Mouse (Mus musculus): ENCODE measurements around the gene Adamts6.
A peak's percentile ranks its signal among the peaks of the same experiment; 100 is the strongest.

The Adamts6 gene

GRCm38 (mm10) chr13:104516766-104517364, 229.2 kb downstream of the Adamts6 start:
- no peak for DNase-seq (ENCODE audit: low spot score)

GRCm38 (mm10) chr13:104517638-104518311, 230.1 kb downstream of the Adamts6 start:
- DNase-seq (ENCODE audit: low spot score) = no peak

GRCm38 (mm10) chr13:104518312-104519005, 230.8 kb downstream of the Adamts6 start:
- peak; percentile 90 for DNase-seq (ENCODE audit: low spot score)

GRCm38 (mm10) chr13:104519006-104519695, 231.5 kb downstream of the Adamts6 start:
- DNase-seq (ENCODE audit: low spot score) = peak; percentile 42

GRCm38 (mm10) chr13:104519981-104520380, 232.3 kb downstream of the Adamts6 start:
- DNase-seq (ENCODE audit: low spot score) = no peak

- DNase-seq (ENCODE audit: low spot score) = no peak
These were observed 232.8 kb downstream of the Adamts6 start for GRCm38 (mm10) chr13:104520461-104520860.

- no peak for DNase-seq (ENCODE audit: low spot score)
These were observed 233.9 kb downstream of the Adamts6 start for GRCm38 (mm10) chr13:104521532-104521931.

- no peak for DNase-seq (ENCODE audit: low spot score)
These were observed 238.0 kb downstream of the Adamts6 start for GRCm38 (mm10) chr13:104525656-104526055.

GRCm38 (mm10) chr13:104529238-104529637, 241.6 kb downstream of the Adamts6 start:
- DNase-seq (ENCODE audit: low spot score) = no peak

- DNase-seq (ENCODE audit: low spot score) = no peak
These were observed 244.2 kb downstream of the Adamts6 start for GRCm38 (mm10) chr13:104531841-104532240.

GRCm38 (mm10) chr13:104532723-104533122, 245.1 kb downstream of the Adamts6 start:
- no peak for DNase-seq (ENCODE audit: low spot score)

- DNase-seq (ENCODE audit: low spot score) = no peak
These were observed 246.3 kb downstream of the Adamts6 start for GRCm38 (mm10) chr13:104533806-104534495.

GRCm38 (mm10) chr13:104540861-104541398, 253.3 kb downstream of the Adamts6 start:
- no peak for DNase-seq (ENCODE audit: low spot score)

- DNase-seq (ENCODE audit: low spot score) = no peak
These were observed 254.6 kb downstream of the Adamts6 start for GRCm38 (mm10) chr13:104542123-104542758.

- no peak for DNase-seq (ENCODE audit: low spot score)
These were observed 255.1 kb downstream of the Adamts6 start for GRCm38 (mm10) chr13:104542759-104543141.
